Mouse (Mus musculus): ENCODE measurements around the gene Cd3e.

- no peak for TF ChIP-seq GATA1 (IDR thresholded peaks at IDR 0.05; ENCODE audit: low read length)
- TF ChIP-seq TAL1 (IDR thresholded peaks at IDR 0.05; ENCODE audit: low read length) = no peak
Measured at GRCm38 (mm10) chr9:44991821-44992220, 17.6 kb downstream of the Cd3e start.
